ENCODE assay signal across 7 mouse cellular contexts in the genomic region with DNA sequence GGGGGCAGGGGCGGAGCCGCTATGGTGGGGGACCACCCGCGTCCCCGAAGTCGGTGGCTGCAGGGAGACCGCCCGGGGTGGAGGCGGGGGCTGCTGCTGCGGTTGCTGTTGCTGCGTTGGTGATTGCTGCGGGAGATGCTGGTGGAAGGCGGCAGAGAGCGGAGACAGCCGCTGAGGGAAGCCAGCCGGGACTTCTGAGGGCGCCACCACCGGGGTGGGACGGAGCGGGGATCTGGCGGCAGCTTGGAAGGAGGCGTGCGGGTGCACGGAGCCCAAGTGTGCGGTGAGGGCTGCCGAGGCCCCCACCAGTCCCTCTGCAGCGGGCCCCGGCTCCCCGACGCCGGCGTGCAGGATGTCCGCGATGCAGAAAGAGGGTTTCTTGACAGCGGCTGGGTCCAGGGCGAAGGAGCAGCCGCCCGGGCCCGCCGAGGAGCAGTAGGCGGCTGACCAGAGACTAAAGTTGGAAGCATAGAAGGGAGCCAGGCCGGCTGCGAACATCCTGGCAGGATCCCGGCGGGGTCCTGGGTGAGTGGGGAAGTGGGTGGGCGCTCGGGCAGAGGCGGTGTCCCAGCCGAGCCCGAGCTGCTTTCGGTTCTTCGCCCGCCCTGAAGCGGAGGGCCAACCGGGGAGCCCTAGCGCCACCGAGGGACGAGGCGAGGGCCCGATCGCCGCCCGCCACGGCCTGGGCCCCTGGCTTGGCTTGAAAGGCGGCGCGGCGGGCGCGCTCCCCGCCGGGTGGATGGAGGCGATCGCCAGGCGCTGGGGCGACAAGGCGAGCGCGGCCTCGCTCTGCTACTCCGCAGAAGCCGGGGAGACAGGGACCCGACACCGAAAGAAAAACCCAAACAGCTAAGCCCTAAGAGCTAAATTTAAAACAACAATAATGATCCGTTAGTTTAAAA. TPM values are rescaled to one million over a fixed set of nuclear protein-coding genes. Genes with fewer than 3 reads are reported as not detected.
A peak's percentile ranks its signal among the peaks of the same experiment; 100 is the strongest.
DNase-seq lines count a peak whose midpoint lies in the region; ATAC-seq and TF ChIP-seq lines count a peak whose summit lies in the region.

No protein-coding gene starts in this region.

- dilution Hi-C loops in CH12.LX (cut with MboI; ENCODE audit: extremely low pct_ligation_motif_present, extremely low pct_unique_long_range_greater_than_20kb, low sequenced_read_pairs) = no loop called here

- in situ Hi-C loops in CH12.LX (cut with MboI; ENCODE audit: low pct_ligation_motif_present, low pct_unique_long_range_greater_than_20kb, low sequenced_read_pairs) = loop anchor here (10.0 kb wide), 2 partner anchors 267 to 467 kb away; no protein-coding TSS in a partner anchor

- WGBS in forebrain, embryonic 13.5 days = under 1% methylated on average over 79 of the region's 85 CpGs
- WGBS in limb, embryonic 14.5 days = 0% methylated on average over 69 of the region's 85 CpGs
- under 1% methylated on average over 85 of the region's 85 CpGs for WGBS in midbrain, embryonic 14.5 days

- H3K36me3 ChIP-seq in CH12.LX (replicated peaks in 1 of 2; ENCODE audit: control insufficient read depth in 1 of 2, insufficient read depth in 1 of 2, low read length in 1 of 2) = peaks cover 0 to 14% of the 10 kb centered on the region in 2 experiments
- H3K36me3 ChIP-seq in forebrain, embryonic 13.5 days (ENCODE audit: poor library complexity, severe bottlenecking) = no peaks in the 10 kb centered on the region
- no peaks in the 10 kb centered on the region; the same call in 1 of the 2 replicates for H3K36me3 ChIP-seq in limb, embryonic 14.5 days (ENCODE audit: control insufficient read depth, insufficient read depth, low read length)
- no peaks in the 10 kb centered on the region for H3K36me3 ChIP-seq in midbrain, embryonic 14.5 days (ENCODE audit: control insufficient read depth, insufficient read depth, low read length)

- TF ChIP-seq RAD21 in CH12.LX (IDR thresholded peaks at IDR 0.05; ENCODE audit: low read depth, low read length) = no peak

- no peak for TF ChIP-seq POLR2A in CH12.LX (IDR thresholded peaks at IDR 0.05; ENCODE audit: low read depth, low read length)
- TF ChIP-seq POLR2A in limb, embryonic 14.5 days (IDR thresholded peaks at IDR 0.05; ENCODE audit: borderline replicate concordance, extremely low read depth, insufficient read depth, insufficient read length) = no peak

- H3K27me3 ChIP-seq in CH12.LX (replicated peaks) = peaks cover 39% of the 10 kb centered on the region
- peaks cover 96% of the 10 kb centered on the region for H3K27me3 ChIP-seq in forebrain, embryonic 13.5 days
- peaks cover 82% of the 10 kb centered on the region for H3K27me3 ChIP-seq in limb, embryonic 14.5 days (ENCODE audit: control insufficient read depth, insufficient read depth, low read length)
- peaks cover 88% of the 10 kb centered on the region for H3K27me3 ChIP-seq in midbrain, embryonic 14.5 days (ENCODE audit: control insufficient read depth, insufficient read depth, low read length)

- ATAC-seq in forebrain, embryonic 13.5 days = peak; percentile 53
- peak; percentile 50; the same call in 1 of the 2 replicates for ATAC-seq in limb, embryonic 14.5 days (ENCODE audit: low FRiP score, low read depth)
- 0 out of 2 replicates have a peak, but pooled peaks have one; percentile 31 for ATAC-seq in midbrain, embryonic 14.5 days (ENCODE audit: low FRiP score, low TSS enrichment)

- H3K9ac ChIP-seq in CH12.LX (ENCODE audit: insufficient read depth, low read depth) = peak overlapping the region; percentile 67
- peak overlapping the region; percentile 59 for H3K9ac ChIP-seq in forebrain, embryonic 13.5 days
- H3K9ac ChIP-seq in limb, embryonic 14.5 days (ENCODE audit: low read depth, low read length, severe bottlenecking) = peak overlapping the region; percentile 82
- peak overlapping the region; percentile 31; the same call in 1 of the 2 replicates for H3K9ac ChIP-seq in midbrain, embryonic 14.5 days (replicated peaks; ENCODE audit: low read length)

- H3K79me2 ChIP-seq in CH12.LX (replicated peaks; ENCODE audit: control insufficient read depth, extremely low read depth, insufficient read depth, poor library complexity, severe bottlenecking) = no peaks in the 10 kb centered on the region

- peak overlapping the region; percentile 46 for H3K4me2 ChIP-seq in CH12.LX (ENCODE audit: insufficient read depth, low read depth, poor library complexity, severe bottlenecking)
- H3K4me2 ChIP-seq in forebrain, embryonic 13.5 days = peak overlapping the region; percentile 84
- H3K4me2 ChIP-seq in limb, embryonic 14.5 days (replicated peaks; ENCODE audit: low read depth, low read length, severe bottlenecking) = peak overlapping the region; percentile 93
- peak overlapping the region; percentile 62 for H3K4me2 ChIP-seq in midbrain, embryonic 14.5 days (ENCODE audit: low read length)

- TF ChIP-seq EP300 in CH12.LX (IDR thresholded peaks at IDR 0.05; ENCODE audit: low read length) = no peak

- H3K4me3 ChIP-seq in CH12.LX (replicated peaks in 1 of 3; ENCODE audit: low read depth in 2 of 3, low read length in 2 of 3, poor library complexity in 1 of 3) = peak overlapping the region; percentile 41 to 71 (median 69)
- H3K4me3 ChIP-seq in forebrain, embryonic 13.5 days = peak overlapping the region; percentile 52
- peak overlapping the region; percentile 60 for H3K4me3 ChIP-seq in limb, embryonic 14.5 days (replicated peaks; ENCODE audit: low read length)
- peak overlapping the region; percentile 39 for H3K4me3 ChIP-seq in midbrain, embryonic 14.5 days (replicated peaks; ENCODE audit: low read depth, low read length)

- H3K9me3 ChIP-seq in CH12.LX (replicated peaks; ENCODE audit: low read length) = no peaks in the 10 kb centered on the region
- H3K9me3 ChIP-seq in forebrain, embryonic 13.5 days (replicated peaks) = no peaks in the 10 kb centered on the region
- no peaks in the 10 kb centered on the region for H3K9me3 ChIP-seq in limb, embryonic 14.5 days (ENCODE audit: control insufficient read depth, low read length)
- H3K9me3 ChIP-seq in midbrain, embryonic 14.5 days (ENCODE audit: control insufficient read depth, low read length) = no peaks in the 10 kb centered on the region

- no peak overlapping the region for H3K27ac ChIP-seq in CH12.LX (ENCODE audit: insufficient read depth, low read depth)
- H3K27ac ChIP-seq in forebrain, embryonic 13.5 days = no peak overlapping the region
- peak overlapping the region; percentile 78 for H3K27ac ChIP-seq in limb, embryonic 14.5 days (replicated peaks; ENCODE audit: low read depth, low read length)
- no peak overlapping the region for H3K27ac ChIP-seq in midbrain, embryonic 14.5 days (replicated peaks; ENCODE audit: low read depth, low read length)

- H3K4me1 ChIP-seq in CH12.LX (ENCODE audit: control insufficient read depth in 1 of 2, insufficient read depth in 2 of 2) = peaks cover 4 to 54% of the 10 kb centered on the region in 2 experiments; a peak in 3 of 4 replicates
- peaks cover 32% of the 10 kb centered on the region for H3K4me1 ChIP-seq in forebrain, embryonic 13.5 days
- peaks cover 16% of the 10 kb centered on the region for H3K4me1 ChIP-seq in limb, embryonic 14.5 days (ENCODE audit: control insufficient read depth, insufficient read depth, low read length)
- peaks cover 17% of the 10 kb centered on the region for H3K4me1 ChIP-seq in midbrain, embryonic 14.5 days (ENCODE audit: control insufficient read depth, insufficient read depth, low read length)

- DNase-seq in CH12.LX (ENCODE audit: extremely low read depth) = no peak
- peak; percentile 46 for DNase-seq in R1 (ENCODE audit: low read depth, low spot score)
- peak; percentile 64 for DNase-seq in heart, postnatal 4 days
- DNase-seq in limb, embryonic 14.5 days (ENCODE audit: low spot score) = no peak
- peak; percentile 58 for DNase-seq in midbrain, embryonic 14.5 days
- DNase-seq in testis, postnatal 10 days (ENCODE audit: low spot score) = peak; percentile 58

- TF ChIP-seq CTCF in CH12.LX (conservative IDR thresholded peaks at IDR 0.05 in 1 of 2, IDR thresholded peaks at IDR 0.05 in 1 of 2; ENCODE audit: low read depth in 2 of 2, low read length in 2 of 2) = peak in 1 of 2 experiments; percentile 12; a peak in 2 of 4 replicates

TF ChIP-seq in CH12.LX, 34 proteins besides CTCF, POLR2A, EP300 and RAD21:
- no peak for TF ChIP-seq POLR2AphosphoS2 (IDR thresholded peaks at IDR 0.05; ENCODE audit: low read depth, low read length)
- TF ChIP-seq GABPA (IDR thresholded peaks at IDR 0.05; ENCODE audit: insufficient replicate concordance, low read depth, low read length) = no peak
- TF ChIP-seq MEF2A (IDR thresholded peaks at IDR 0.05; ENCODE audit: borderline replicate concordance, low read depth, low read length) = no peak
- peak; percentile 94 for TF ChIP-seq UBTF (IDR thresholded peaks at IDR 0.05; ENCODE audit: low read depth, low read length)
- no peak for TF ChIP-seq RCOR1 (conservative IDR thresholded peaks at IDR 0.05; ENCODE audit: low read depth, low read length)
- TF ChIP-seq HCFC1 (IDR thresholded peaks at IDR 0.05; ENCODE audit: low read depth, low read length) = peak; percentile 40; the same call in 1 of the 2 replicates
- TF ChIP-seq ZNF384 (IDR thresholded peaks at IDR 0.05; ENCODE audit: low read depth, low read length) = peak; percentile 76
- no peak for TF ChIP-seq ZKSCAN1 (IDR thresholded peaks at IDR 0.05; ENCODE audit: borderline replicate concordance, low read depth, low read length)
- TF ChIP-seq SMC3 (IDR thresholded peaks at IDR 0.05; ENCODE audit: low read depth, low read length) = peak; percentile 10; the same call in 1 of the 2 replicates
- no peak for TF ChIP-seq ZMIZ1 (IDR thresholded peaks at IDR 0.05; ENCODE audit: low read depth, low read length)
- peak; percentile 55; the same call in 1 of the 2 replicates for TF ChIP-seq SIN3A (IDR thresholded peaks at IDR 0.05; ENCODE audit: low read length)
- no peak for TF ChIP-seq MAX (IDR thresholded peaks at IDR 0.05; ENCODE audit: low read length)
- no peak for TF ChIP-seq NRF1 (IDR thresholded peaks at IDR 0.05; ENCODE audit: low read depth, low read length)

RNA-seq across cellular contexts. Expression of gene Hlx, which starts 0.5 kb away (rescaled TPM):
- total RNA-seq in CH12.LX (2012; rRNA removed) (0.64 and 0.80 TPM in 2 replicates), CH12.LX (2014; rRNA removed) (0.34 and 0.38 TPM in 2 replicates)
- polyA plus RNA-seq in CH12.LX (2012; ENCODE audit: insufficient read length, low read depth) = 1.1 and 2.4 TPM in 2 replicates
- polyA plus RNA-seq in forebrain, embryonic 13.5 days (2015; fragmentation: Nextera tagmentation; extraction: Ambion mirVana) = 1.5 and 1.7 TPM in 2 replicates
- 10 to 100 TPM; 13.7 to 20.6 TPM for total RNA-seq in heart, postnatal 4 days (2021)
- polyA plus RNA-seq in limb, embryonic 14.5 days (2012; rRNA removed) = 16.2 and 24.4 TPM in 2 replicates
- 21.8 and 23.7 TPM in 2 replicates for polyA plus RNA-seq in limb, embryonic 14.5 days (2014; fragmentation: Nextera tagmentation; extraction: Ambion mirVana)
- 0.35 and 1.2 TPM in 2 replicates for polyA plus RNA-seq in midbrain, embryonic 14.5 days (2014; fragmentation: Nextera tagmentation; extraction: Ambion mirVana)

Comparison
In these comparisons a context has a peak if more than half of its experiments do, and no peak if none do; other contexts are left out.
1. DNase-seq: peak in R1 (single experiment), heart, postnatal 4 days (single experiment), midbrain, embryonic 14.5 days (single experiment) and testis, postnatal 10 days (single experiment); none in CH12.LX (single experiment) and limb, embryonic 14.5 days (single experiment).
2. H3K9ac ChIP-seq: peak in every context shown above with its lines; median percentile 82 in limb, embryonic 14.5 days; 67 in CH12.LX; 59 in forebrain, embryonic 13.5 days; 31 in midbrain, embryonic 14.5 days.
3. Peak in every context shown above with its lines, with median percentiles within 50 percentile points of each other: H3K4me2 ChIP-seq, H3K4me3 ChIP-seq and ATAC-seq.